Mouse (Mus musculus): ENCODE results near the gene Gpr4. TPM values are rescaled to one million over a fixed set of nuclear protein-coding genes. Genes with fewer than 3 reads are reported as not detected.

The Gpr4 gene
- polyA plus RNA-seq, 1 experiment from 2014 or later, result 0.51 TPM

DNA sequence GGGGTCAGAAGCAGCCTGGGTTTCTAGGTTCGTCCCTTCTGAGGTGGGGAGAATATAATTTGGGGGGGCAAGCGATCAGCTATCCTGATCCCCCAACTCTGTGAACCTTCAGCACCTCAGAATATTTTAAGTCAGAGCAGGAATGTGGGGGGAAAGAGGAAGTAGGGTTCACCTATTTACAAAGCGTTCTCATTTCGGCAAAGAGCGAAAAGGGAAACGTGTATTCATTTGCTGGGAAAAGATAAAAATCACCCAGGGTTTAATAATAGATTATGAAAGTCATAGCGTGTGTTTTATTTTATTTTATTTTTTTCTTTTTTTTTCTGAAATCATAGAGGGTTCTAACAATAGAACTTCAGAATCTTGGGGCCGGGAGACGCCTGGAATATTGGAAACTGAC, 2.6 kb downstream of the Gpr4 start:
- 49% methylated on average over 9 of the region's 9 CpGs for WGBS (ENCODE audit: insufficient replicate concordance)
- Histone ChIP-seq H3K36me3 (no peaks in the 10 kb centered on the region), H3K4me1 (peaks cover 33% of the 10 kb centered on the region), H3K27ac (no peak overlapping the region), H3K4me3 (no peak overlapping the region), H3K27me3 (replicated peaks) (peaks cover 80% of the 10 kb centered on the region), H3K4me2 (no peak overlapping the region), H3K9ac (no peak overlapping the region), H3K9me3 (replicated peaks) (peaks cover 3% of the 10 kb centered on the region)
- no peak for ATAC-seq

- 26% methylated on average over 5 of the region's 5 CpGs for WGBS (ENCODE audit: insufficient replicate concordance)
- Histone ChIP-seq H3K4me1 (peaks cover 20% of the 10 kb centered on the region), H3K9me3 (replicated peaks) (no peaks in the 10 kb centered on the region), H3K9ac (no peak overlapping the region), H3K36me3 (peaks cover 2% of the 10 kb centered on the region; the same call in 1 of the 2 replicates), H3K4me2 (no peak overlapping the region), H3K4me3 (no peak overlapping the region), H3K27me3 (replicated peaks) (peaks cover 64% of the 10 kb centered on the region), H3K27ac (no peak overlapping the region)
- no peak for ATAC-seq
Observed at GRCm38 (mm10) chr7:19217492-19217891, 5.2 kb downstream of the Gpr4 start.

DNA sequence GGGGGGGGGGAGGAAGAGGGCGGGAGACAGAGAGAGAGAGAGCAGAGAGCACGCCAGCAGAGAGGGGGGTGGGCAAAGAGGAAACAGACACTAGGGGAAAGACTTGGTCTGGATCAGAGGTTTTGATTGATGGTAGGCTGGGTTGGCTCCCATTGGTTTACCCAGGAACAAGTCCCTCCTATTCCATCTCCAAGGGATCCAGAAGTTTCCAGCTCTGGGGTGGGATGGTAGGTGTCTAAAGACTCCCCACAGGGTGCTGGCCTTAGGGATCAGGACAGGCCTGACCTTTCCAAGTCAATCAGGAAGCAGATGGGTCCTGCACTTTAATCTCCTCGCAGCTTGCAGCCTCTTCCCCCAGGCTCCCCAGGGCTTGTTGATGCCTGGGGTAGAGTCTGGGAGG, 5.6 kb downstream of the Gpr4 start:
- Histone ChIP-seq H3K27ac (no peak overlapping the region), H3K4me1 (peaks cover 16% of the 10 kb centered on the region), H3K9me3 (replicated peaks) (no peaks in the 10 kb centered on the region), H3K27me3 (replicated peaks) (peaks cover 60% of the 10 kb centered on the region), H3K4me2 (no peak overlapping the region), H3K9ac (no peak overlapping the region), H3K36me3 (peaks cover 3% of the 10 kb centered on the region), H3K4me3 (no peak overlapping the region)
- 13% methylated on average over 2 of the region's 3 CpGs for WGBS (ENCODE audit: insufficient replicate concordance)
- ATAC-seq, result peak; percentile 61

DNA sequence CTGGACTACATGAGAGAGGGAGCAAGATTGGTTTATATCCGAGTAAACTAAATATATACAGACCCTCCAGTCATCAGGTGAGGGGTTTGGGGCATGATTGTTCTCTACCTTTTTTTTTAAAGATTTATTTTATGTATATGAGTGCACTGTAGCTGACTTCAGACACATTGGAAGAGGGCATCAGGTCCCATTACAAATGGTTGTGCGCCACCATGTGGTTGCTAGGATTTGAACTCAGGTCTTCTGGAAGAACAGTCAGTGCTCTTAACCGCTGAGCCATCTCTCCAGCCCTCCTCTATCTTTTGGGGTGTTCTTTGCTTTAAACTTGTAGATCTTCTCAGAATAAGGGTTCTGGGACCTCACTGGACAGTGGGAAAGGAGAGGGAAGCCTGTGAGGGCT, 7.7 kb downstream of the Gpr4 start:
- 60% methylated on average over 3 of the region's 3 CpGs for WGBS (ENCODE audit: insufficient replicate concordance)
- Histone ChIP-seq H3K4me1 (peaks cover 33% of the 10 kb centered on the region), H3K27me3 (replicated peaks) (peaks cover 39% of the 10 kb centered on the region), H3K4me2 (no peak overlapping the region), H3K9ac (no peak overlapping the region), H3K4me3 (no peak overlapping the region), H3K27ac (no peak overlapping the region), H3K36me3 (peaks cover 9% of the 10 kb centered on the region), H3K9me3 (replicated peaks) (no peaks in the 10 kb centered on the region)
- ATAC-seq, result no peak

GRCm38 (mm10) chr7:19222189-19222588, 9.9 kb downstream of the Gpr4 start:
- peaks cover 19% of the 10 kb centered on the region for H3K36me3 ChIP-seq
- H3K27ac ChIP-seq, result no peak overlapping the region
- H3K4me2 ChIP-seq, result no peak overlapping the region
- no peak overlapping the region for H3K4me3 ChIP-seq
- no peak for ATAC-seq
- no peaks in the 10 kb centered on the region for H3K9me3 ChIP-seq (replicated peaks)
- peaks cover 52% of the 10 kb centered on the region for H3K4me1 ChIP-seq
- no peak overlapping the region for H3K9ac ChIP-seq
- WGBS (ENCODE audit: insufficient replicate concordance), result 82% methylated on average over 16 of the region's 16 CpGs
- peaks cover 19% of the 10 kb centered on the region for H3K27me3 ChIP-seq (replicated peaks)

DNA sequence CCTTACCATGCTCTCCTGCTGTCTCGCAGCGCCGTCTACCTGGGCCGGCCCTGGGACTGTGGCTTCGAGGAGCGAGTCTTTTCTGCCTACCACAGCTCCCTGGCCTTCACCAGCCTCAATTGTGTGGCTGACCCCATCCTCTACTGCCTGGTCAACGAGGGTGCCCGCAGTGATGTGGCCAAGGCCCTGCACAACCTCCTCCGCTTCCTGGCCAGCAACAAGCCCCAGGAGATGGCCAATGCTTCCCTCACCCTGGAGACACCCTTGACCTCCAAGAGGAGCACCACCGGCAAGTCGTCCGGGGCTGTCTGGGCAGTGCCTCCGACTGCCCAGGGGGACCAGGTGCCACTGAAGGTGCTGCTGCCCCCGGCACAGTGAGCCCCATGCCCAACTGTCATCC, 10.5 kb downstream of the Gpr4 start:
- no peak overlapping the region for H3K27ac ChIP-seq
- H3K9ac ChIP-seq, result no peak overlapping the region
- peaks cover 49% of the 10 kb centered on the region for H3K4me1 ChIP-seq
- no peak for ATAC-seq
- no peaks in the 10 kb centered on the region for H3K9me3 ChIP-seq (replicated peaks)
- H3K36me3 ChIP-seq, result peaks cover 19% of the 10 kb centered on the region
- peaks cover 14% of the 10 kb centered on the region for H3K27me3 ChIP-seq (replicated peaks)
- no peak overlapping the region for H3K4me3 ChIP-seq
- H3K4me2 ChIP-seq, result no peak overlapping the region
- WGBS (ENCODE audit: insufficient replicate concordance), result 86% methylated on average over 14 of the region's 14 CpGs

DNA sequence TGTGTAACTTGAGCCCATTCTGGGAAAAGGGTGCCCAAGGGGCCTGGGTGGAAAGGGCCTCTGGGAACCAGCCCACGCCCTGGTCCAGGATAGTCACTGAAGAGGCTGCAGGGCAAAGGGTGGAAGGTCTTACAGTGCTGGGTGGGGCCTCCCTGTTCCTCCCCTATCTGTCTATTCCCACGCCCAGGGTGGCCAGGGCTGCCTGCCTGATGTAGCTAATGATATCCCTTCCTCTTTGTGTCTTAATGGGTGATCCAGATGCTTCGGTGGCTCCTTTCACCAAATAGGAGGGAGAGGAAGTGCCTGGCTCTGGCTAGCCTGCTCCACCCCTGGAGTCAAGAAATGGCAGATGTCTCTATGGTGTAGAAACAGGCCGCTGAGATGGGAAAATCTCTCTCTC, 12.6 kb downstream of the Gpr4 start:
- Histone ChIP-seq H3K9ac (peak overlapping the region; percentile 52), H3K4me2 (peak overlapping the region; percentile 59)

GRCm38 (mm10) chr7:19226817-19227797, 14.8 kb downstream of the Gpr4 start:
- H3K4me1 ChIP-seq, result peaks cover 66% of the 10 kb centered on the region
- peak overlapping the region; percentile 87 for H3K9ac ChIP-seq
- WGBS (ENCODE audit: insufficient replicate concordance), result 10% methylated on average over 20 of the region's 20 CpGs
- peak overlapping the region; percentile 76 for H3K4me3 ChIP-seq
- H3K9me3 ChIP-seq (replicated peaks), result no peaks in the 10 kb centered on the region
- peak overlapping the region; percentile 99 for H3K27ac ChIP-seq
- peak; percentile 11; the same call in 1 of the 2 replicates for ATAC-seq
- no peaks in the 10 kb centered on the region for H3K27me3 ChIP-seq (replicated peaks)
- peak overlapping the region; percentile 83 for H3K4me2 ChIP-seq
- peaks cover 40% of the 10 kb centered on the region for H3K36me3 ChIP-seq

More for the DNA sequence above, 12.6 kb downstream of the Gpr4 start:
- H3K36me3 ChIP-seq, result peaks cover 19% of the 10 kb centered on the region
- WGBS (ENCODE audit: insufficient replicate concordance), result 24% methylated on average over 4 of the region's 4 CpGs
- H3K4me3 ChIP-seq, result peak overlapping the region; percentile 25
- H3K4me1 ChIP-seq, result peaks cover 48% of the 10 kb centered on the region
- no peaks in the 10 kb centered on the region for H3K9me3 ChIP-seq (replicated peaks)
- H3K27me3 ChIP-seq (replicated peaks), result 0 out of 2 replicates have a peak, but pooled peaks cover 2% of the 10 kb centered on the region
- peak overlapping the region; percentile 79 for H3K27ac ChIP-seq
- ATAC-seq, result peak; percentile 52

GRCm38 (mm10) chr7:19227883-19228792, 15.8 kb downstream of the Gpr4 start, which contains the start of gene Opa3:
Opa3 (plus strand) TSS chr7:19228334.
- Histone ChIP-seq H3K4me3 (peak within 1 kb of the TSS; percentile 76), H3K4me2 (peak within 1 kb of the TSS; percentile 83), H3K27ac (peak within 1 kb of the TSS; percentile 99), H3K9ac (peak within 1 kb of the TSS; percentile 87), H3K4me1 (peaks cover 74% of the 10 kb centered on the region), H3K36me3 (peaks cover 47% of the 10 kb centered on the region), H3K9me3 (replicated peaks) (no peaks in the 10 kb centered on the region), H3K27me3 (replicated peaks) (no peaks in the 10 kb centered on the region)
- ATAC-seq, result peak; percentile 86
- WGBS (ENCODE audit: insufficient replicate concordance), result under 1% methylated on average over 87 of the region's 91 CpGs

GRCm38 (mm10) chr7:19228793-19229148, 16.4 kb downstream of the Gpr4 start:
- H3K36me3 ChIP-seq, result peaks cover 53% of the 10 kb centered on the region
- peak overlapping the region; percentile 76 for H3K4me3 ChIP-seq
- H3K27me3 ChIP-seq (replicated peaks), result no peaks in the 10 kb centered on the region
- peak overlapping the region; percentile 92 for H3K27ac ChIP-seq
- H3K9ac ChIP-seq, result peak overlapping the region; percentile 78
- under 1% methylated on average over 14 of the region's 14 CpGs for WGBS (ENCODE audit: insufficient replicate concordance)
- H3K9me3 ChIP-seq (replicated peaks), result no peaks in the 10 kb centered on the region
- H3K4me1 ChIP-seq, result peaks cover 68% of the 10 kb centered on the region
- H3K4me2 ChIP-seq, result peak overlapping the region; percentile 70
- no peak for ATAC-seq

DNA sequence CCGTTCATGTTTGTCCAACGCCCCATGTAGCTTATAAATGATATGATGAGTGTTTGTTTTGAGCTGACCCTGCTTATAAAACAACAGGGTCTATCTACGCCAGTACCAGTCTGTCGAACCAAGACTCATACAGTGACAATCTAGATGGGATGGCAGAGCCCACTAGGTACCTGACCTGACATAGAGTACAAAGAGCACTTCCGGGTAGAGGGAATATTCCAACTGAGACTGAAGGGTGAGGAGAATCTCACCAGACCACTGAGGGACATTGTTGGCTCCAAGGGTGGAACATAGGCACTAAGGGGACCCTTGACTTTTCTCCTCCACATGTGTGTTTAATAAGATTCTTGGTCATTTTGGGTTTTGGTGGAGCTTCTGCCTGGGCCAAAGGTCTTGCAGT, 17.1 kb downstream of the Gpr4 start:
- Histone ChIP-seq H3K27me3 (replicated peaks) (no peaks in the 10 kb centered on the region), H3K4me2 (peak overlapping the region; percentile 70), H3K9ac (peak overlapping the region; percentile 78), H3K4me1 (peaks cover 62% of the 10 kb centered on the region), H3K27ac (peak overlapping the region; percentile 92), H3K9me3 (replicated peaks) (no peaks in the 10 kb centered on the region), H3K4me3 (peak overlapping the region; percentile 76), H3K36me3 (peaks cover 55% of the 10 kb centered on the region)
- ATAC-seq, result no peak
- WGBS (ENCODE audit: insufficient replicate concordance), result 33% methylated on average over 5 of the region's 5 CpGs

Data from liver, embryonic 12.5 days (tissue).